Mouse (Mus musculus): Measurements from ENCODE around the gene Cd244a.

Gene Cd244a

DNA sequence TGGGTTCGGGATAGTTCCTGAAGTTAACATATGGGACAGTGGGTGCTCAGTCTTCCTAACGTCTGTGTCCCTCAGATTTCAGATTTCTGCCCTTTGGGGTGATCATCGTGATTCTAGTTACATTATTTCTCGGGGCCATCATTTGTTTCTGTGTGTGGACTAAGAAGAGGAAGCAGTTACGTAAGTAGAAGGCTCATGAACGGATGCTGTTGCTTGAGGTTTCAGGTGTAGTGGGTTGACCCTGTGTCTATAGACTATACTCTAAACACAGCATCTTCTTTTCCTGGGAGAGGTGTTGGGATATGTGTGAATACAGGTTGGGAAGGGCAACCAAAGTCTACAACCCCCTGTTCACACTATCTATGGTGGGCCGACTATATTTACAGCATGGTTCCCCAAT lies 18.2 kb downstream of the Cd244a start:
- DNase-seq (ENCODE audit: low read depth) = no peak

DNA sequence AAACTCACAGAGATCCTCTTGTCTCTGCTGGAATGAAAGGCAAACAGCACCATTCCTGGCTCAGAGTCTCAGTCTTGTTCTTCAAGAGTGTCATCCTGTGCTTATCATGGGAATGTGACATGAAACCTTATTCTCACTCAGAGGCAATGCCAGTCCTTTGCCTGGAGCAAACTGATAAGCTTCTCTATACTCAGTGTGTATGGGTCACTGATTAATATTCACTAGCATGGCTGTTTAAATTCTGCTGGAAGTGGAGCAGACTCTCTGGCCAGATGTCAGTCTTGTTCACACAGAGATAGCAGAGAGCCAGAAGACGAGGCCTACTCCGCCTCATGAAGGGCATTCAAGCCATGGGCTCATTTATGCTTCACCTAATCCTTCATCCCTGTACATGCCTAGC lies 25.6 kb downstream of the Cd244a start:
- no peak for DNase-seq (ENCODE audit: low read depth)

DNA sequence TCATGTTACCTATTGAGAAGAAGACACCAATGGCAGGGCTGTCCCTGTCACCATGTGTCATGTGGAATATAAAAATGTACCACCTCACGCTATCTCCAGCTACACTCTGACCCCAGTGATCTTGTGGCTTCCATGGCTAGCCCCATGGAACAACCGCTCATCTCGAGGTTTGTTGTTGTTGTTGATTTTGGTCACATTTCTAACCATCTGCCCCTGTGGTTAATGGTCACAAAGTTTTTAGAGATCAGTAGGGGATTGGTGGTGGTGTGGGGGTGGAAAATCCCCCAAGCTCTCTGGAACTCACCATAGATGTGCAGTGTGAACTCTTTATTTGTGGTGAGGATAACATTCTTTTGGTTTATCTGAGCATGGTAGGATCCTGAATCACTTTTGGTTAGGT lies 45.7 kb downstream of the Cd244a start:
- DNase-seq (ENCODE audit: low read depth) = no peak

DNA sequence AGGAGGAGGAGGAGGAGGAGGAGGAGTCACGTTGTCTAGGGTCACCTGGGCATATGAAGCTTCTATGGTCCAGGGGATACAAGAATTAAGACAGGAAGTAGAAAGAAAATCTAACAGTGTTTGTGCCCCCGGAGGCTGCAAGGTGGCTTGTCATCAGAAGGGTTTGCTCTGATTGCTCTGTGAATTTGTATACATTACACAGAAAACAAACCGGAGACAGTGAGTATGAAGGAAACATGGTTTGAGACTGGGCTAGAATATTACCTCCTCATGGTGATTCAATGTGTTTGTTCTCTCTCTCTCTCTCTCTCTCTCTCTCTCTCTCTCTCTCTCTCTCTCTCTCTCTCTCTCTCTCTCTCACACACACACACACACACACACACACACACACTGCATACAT lies 47.7 kb downstream of the Cd244a start:
- DNase-seq (ENCODE audit: low read depth) = no peak

- DNase-seq (ENCODE audit: low read depth) = peak; percentile 46
These were observed 48.2 kb downstream of the Cd244a start, which contains the start of gene Ly9 for GRCm38 (mm10) chr1:171607176-171607575. Ly9 (minus strand) TSS chr1:171607410.

GRCm38 (mm10) chr1:171610026-171610425 lies 51.0 kb downstream of the Cd244a start:
- DNase-seq (ENCODE audit: low read depth) = peak; percentile 58

DNA sequence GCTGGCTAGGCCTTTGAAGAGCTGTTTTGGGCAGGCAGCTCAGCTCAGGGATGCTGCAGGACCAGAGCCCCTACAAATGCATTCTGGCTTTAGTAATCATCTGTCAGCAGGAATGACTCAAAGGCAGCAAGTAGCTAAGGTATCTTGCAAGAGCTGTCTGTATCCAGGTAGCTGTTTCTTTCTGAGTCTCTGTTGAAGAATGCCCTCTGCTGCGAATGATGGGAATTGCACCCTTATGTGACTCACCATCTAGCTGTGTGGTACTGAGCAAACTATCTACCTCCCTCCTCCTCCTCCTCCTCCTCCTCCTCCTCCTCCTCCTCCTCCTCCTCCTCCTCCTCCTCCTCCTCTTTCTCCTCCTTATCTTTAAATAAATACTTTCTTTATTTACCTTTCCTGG lies 51.8 kb downstream of the Cd244a start:
- DNase-seq (ENCODE audit: low read depth) = peak; percentile 50

DNA sequence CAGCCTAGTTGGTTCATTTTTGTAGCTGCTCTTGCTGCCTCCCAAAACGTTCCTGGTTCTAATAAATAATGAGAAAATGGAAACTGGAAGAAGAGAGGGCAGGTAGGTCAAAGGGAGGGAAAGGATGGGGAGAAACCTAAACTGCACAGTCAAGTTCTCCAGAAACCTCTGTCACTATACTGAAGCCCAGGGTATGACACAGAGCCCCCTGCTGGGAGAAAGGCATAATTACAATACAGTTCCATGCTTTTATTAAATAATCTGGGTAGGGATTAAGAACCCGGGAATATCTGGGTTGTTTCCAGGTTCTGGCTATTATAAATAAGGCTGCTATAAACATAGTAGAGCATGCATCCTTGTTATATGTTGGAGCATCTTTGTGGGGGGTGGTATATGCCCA lies 55.0 kb downstream of the Cd244a start:
- DNase-seq (ENCODE audit: low read depth) = no peak

- no peak for DNase-seq (ENCODE audit: low read depth)
These were observed 58.0 kb downstream of the Cd244a start for GRCm38 (mm10) chr1:171616881-171617515.

DNA sequence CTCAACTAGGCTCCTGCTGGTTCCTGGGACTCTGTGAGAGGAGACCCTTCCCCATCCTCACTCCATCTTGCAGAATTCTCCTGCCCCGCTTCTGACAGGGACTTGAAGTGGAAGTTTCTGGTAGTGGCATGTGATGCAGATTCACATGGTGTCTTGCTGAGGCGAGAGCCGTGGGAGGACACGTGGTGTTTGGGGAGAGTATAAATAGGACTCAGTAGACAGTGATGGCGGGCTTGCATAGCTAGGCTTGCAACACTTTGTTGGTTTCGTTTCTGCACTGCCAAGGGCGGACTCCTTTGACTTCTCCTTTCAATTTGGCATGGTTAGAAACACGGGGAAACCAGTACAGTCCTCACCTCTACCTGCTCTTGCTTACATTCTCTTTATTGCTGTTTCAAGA lies 60.0 kb downstream of the Cd244a start:
- no peak for DNase-seq (ENCODE audit: low read depth)

- no peak for DNase-seq (ENCODE audit: low read depth)
These were observed 60.7 kb downstream of the Cd244a start for GRCm38 (mm10) chr1:171619645-171620044.

DNA sequence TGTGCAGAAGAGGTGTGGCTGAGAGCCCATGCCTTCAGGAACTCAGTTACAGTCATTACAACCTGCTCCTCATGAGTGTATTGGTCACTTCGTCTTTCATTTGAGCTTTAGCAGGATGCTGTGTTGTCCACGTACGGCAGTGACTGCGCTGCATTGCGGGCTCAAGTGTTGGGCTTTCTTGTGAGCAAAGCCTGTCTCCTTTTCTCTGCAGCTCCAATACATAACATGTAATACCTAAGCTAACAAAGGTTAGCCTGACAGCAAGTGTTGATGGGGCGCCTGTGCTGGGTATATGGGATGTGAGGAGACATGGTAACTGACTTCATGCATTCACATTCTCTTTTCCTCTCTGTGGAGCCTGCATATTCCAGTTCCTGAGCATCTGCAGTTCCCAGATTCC lies 61.1 kb downstream of the Cd244a start:
- no peak for DNase-seq (ENCODE audit: low read depth)

DNA sequence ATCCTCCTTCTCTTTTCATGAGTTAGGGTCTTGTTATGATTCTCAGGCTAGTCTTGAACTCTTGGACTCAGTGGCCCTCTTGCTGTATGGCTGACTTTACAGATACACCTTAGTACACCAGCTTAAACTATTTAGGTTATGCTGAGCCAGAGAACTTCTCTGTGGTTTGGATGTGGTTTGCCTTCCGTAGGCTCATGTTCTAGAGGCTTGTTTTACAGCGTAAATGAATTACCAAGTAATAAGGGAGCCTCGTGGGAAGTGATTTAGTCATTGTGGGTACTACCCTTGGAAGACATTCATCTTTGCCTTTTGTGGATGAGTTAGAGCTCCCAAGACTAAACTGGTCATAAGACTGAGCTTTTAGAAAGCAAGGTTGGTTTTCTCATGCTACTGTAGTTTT lies 68.8 kb downstream of the Cd244a start:
- DNase-seq (ENCODE audit: low read depth) = no peak

DNA sequence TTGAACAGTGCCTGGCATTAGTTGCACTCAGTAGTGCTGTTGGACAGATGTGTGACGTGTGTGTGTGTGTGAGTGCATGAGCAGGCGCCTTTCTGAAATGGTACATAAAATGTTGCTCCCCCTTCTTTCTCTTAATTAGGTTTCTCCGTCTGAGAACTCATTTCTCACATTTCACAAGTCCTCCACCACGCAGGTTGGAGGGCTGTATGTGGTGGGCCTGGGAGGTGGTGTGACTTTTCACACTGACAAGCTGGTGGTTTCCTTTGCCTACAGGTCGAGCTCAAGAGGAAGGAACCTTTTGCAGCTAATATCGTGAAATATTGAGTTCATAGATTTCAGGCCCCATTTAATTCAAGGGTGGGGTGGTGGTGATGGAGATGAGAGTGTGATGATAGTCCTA lies 70.2 kb downstream of the Cd244a start:
- no peak for DNase-seq (ENCODE audit: low read depth)

GRCm38 (mm10) chr1:171630041-171630440 lies 71.0 kb downstream of the Cd244a start:
- DNase-seq (ENCODE audit: low read depth) = no peak

DNA sequence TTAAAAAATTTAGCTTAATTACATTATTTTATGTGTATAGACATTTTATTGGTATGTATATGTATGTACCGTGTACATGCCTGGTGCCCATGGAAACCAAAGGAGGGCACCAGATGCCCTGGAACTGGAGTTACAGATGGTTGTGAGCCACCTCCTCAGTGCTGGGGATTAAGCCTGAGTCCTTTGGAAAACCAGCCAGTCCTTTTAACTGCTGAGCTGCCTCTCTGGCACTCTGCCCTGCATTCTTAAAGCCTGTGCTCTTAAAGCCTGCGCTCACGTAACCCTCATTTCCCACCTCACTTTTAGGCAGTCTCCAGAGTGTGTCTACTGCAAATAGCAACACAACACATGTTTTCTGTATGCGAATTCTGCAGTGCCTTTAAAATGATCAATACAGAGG lies 71.9 kb downstream of the Cd244a start:
- DNase-seq (ENCODE audit: low read depth) = no peak

GRCm38 (mm10) chr1:171631447-171631846 lies 72.5 kb downstream of the Cd244a start:
- DNase-seq (ENCODE audit: low read depth) = no peak

DNA sequence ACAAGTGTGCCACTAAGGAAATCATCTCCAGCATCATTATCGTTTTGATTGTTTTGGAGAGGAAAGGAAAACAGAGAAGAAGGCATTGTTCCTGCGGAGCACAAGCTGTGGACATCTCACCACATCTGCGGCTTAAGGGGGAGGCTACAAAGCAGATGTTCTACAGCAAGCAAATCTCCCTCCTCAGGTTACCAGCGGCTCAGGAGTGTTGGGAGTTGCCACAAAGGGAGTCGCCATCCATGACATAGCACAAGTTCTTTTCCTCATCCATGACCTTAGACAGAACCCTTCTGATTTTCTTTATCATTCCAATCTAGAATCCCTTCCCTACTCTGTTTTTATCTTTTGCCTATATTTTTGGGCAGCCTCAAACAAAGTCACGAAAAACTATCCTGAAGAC lies 76.7 kb downstream of the Cd244a start:
- DNase-seq (ENCODE audit: low read depth) = no peak

- no peak for DNase-seq (ENCODE audit: low read depth)
These were observed 78.1 kb downstream of the Cd244a start for GRCm38 (mm10) chr1:171637101-171637500.

- no peak for DNase-seq (ENCODE audit: low read depth)
These were observed 79.7 kb downstream of the Cd244a start for GRCm38 (mm10) chr1:171638686-171639085.

GRCm38 (mm10) chr1:171640796-171641195 lies 81.8 kb downstream of the Cd244a start:
- no peak for DNase-seq (ENCODE audit: low read depth)

DNA sequence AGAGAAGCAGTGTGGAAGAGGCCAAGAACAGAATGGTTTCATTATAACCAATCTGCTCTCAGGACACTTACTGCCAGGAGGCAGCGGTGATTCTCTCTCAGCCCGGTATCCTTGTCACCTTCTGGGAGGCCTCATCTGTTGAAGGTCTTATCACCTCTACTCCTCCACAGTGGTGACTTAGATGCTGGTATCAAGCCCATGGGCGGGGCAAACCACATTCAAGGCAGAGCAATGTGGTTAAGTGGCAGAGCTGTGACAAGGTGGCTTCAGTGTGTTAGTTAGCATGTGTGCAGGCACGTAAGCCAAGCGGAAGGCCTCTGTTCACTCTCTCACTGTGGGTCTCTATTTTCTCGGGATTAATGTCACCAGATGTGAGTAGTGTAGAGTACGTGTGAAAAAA lies 84.6 kb downstream of the Cd244a start:
- peak; percentile 45 for DNase-seq (ENCODE audit: low read depth)

- DNase-seq (ENCODE audit: low read depth) = no peak
These were observed 87.5 kb downstream of the Cd244a start for GRCm38 (mm10) chr1:171646429-171646940.

DNA sequence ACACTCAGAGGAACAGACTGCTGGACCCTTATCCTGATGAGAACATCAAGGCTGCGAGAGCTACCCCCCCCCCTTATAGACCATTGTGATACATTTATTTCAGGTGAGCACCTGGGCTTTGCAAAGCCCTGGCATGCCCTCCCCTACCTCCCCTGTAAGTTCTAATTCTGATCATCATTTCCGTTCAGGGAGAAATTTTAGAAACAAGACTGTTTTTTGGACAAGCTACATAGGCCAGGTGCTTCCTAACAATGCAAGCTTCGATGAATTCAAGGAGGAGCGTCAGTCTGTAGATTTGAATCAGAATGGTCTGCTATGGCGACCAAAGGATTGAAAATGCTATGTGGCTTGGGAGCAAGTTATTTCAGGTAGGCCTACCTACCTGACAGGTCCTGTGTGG lies 88.7 kb downstream of the Cd244a start:
- DNase-seq (ENCODE audit: low read depth) = no peak

All from c-Kit-positive CD71-negative TER-119-negative erythroid progenitor cells, embryonic 14.5 days (primary cell).